Mouse (Mus musculus) ES-E14 (cell line): Measurements from ENCODE around the gene Sertad2. TPM values are rescaled to one million over a fixed set of nuclear protein-coding genes. Genes with fewer than 3 reads are reported as not detected.

Source experiments
- DNase-seq: peaks from one replicate; pipeline ENCODE4 v3.0.0-alpha.2; 2013; ENCODE audit warnings: low read depth, low spot score
- H3K27ac ChIP-seq: 2 replicates; pipeline ENCODE4 v1.5.1; 2012; ENCODE audit warnings: low read depth, mild to moderate bottlenecking, low read length, moderate library complexity, mixed read lengths; ENCODE audit not compliant: poor library complexity, insufficient read depth, severe bottlenecking
- H3K36me3 ChIP-seq: 2 replicates; pipeline ENCODE4 v1.6.1; 2012; ENCODE audit warnings: mild to moderate bottlenecking, low read length, moderate library complexity, mixed read lengths; ENCODE audit not compliant: control insufficient read depth, poor library complexity, insufficient read depth, severe bottlenecking
- H3K4me1 ChIP-seq, 2 experiments: fragments of 150-350 bp in 1 of 2; sonication (generic) in 1 of 2; 2 replicates each; pipeline ENCODE4 v1.6.1; 2012; ENCODE audit warnings: low read length in 2 of 2, mild to moderate bottlenecking in 1 of 2, mixed read lengths in 1 of 2; ENCODE audit not compliant: control insufficient read depth in 2 of 2, insufficient read depth in 2 of 2, poor library complexity in 1 of 2
- H3K4me3 ChIP-seq, 2 experiments: fragments of 150-350 bp in 1 of 2; sonication (generic) in 1 of 2; 2 replicates each; pipeline ENCODE4 v1.5.1; 2012; ENCODE audit warnings: low read length in 2 of 2, low read depth in 1 of 2, mild to moderate bottlenecking in 1 of 2, mixed read lengths in 1 of 2; ENCODE audit not compliant: insufficient read depth in 1 of 2, poor library complexity in 1 of 2, severe bottlenecking in 1 of 2
- H3K9ac ChIP-seq: 2 replicates; pipeline ENCODE4 v1.6.1; 2012; ENCODE audit warnings: low read depth, mild to moderate bottlenecking, low read length, mixed read lengths; ENCODE audit not compliant: poor library complexity, insufficient read depth, severe bottlenecking
- H3K9me3 ChIP-seq: fragments of 150-350 bp; sonication (generic); 2 replicates; pipeline ENCODE4 v1.6.1; 2012; ENCODE audit warnings: low read depth, mild to moderate bottlenecking, low read length; ENCODE audit not compliant: control insufficient read depth, insufficient read depth
- CHD2 ChIP-seq: IDR thresholded peaks from 2 replicates; pipeline ENCODE4 v1.6.1; 2014; ENCODE audit warnings: mild to moderate bottlenecking, low read depth, low read length, inconsistent platforms
- HCFC1 ChIP-seq: IDR thresholded peaks from 2 replicates; pipeline ENCODE4 v1.6.1; 2012; ENCODE audit warnings: low read length, inconsistent platforms, borderline replicate concordance; ENCODE audit not compliant: insufficient read depth
- MAFK ChIP-seq: IDR thresholded peaks from 2 replicates; pipeline ENCODE4 v1.6.1; 2014; ENCODE audit warnings: mild to moderate bottlenecking, low read depth, low read length, inconsistent platforms; ENCODE audit not compliant: insufficient read depth
- ZC3H11A ChIP-seq: IDR thresholded peaks from 2 replicates; pipeline ENCODE4 v1.6.1; 2012; ENCODE audit warnings: low read depth, mild to moderate bottlenecking, inconsistent platforms, low read length, borderline replicate concordance
- ZNF384 ChIP-seq: IDR thresholded peaks from 2 replicates; pipeline ENCODE4 v1.6.1; 2012; ENCODE audit warnings: low read depth, low read length, inconsistent platforms
- in situ Hi-C, 2 experiments: fragments of 600-800 bp; cut with MboI; formaldehyde crosslinking; loops; one replicate each; pipeline ENCODE4 v1.15.1; 2025; ENCODE audit warnings: low sequenced_read_pairs in 2 of 2, inconsistent platforms in 1 of 2; ENCODE audit not compliant: unreplicated experiment in 2 of 2
- total RNA-seq: library from RNA; depleted of rRNA; stranded (reverse); fragments of 300-350 nt; gene quantifications from 2 replicates; pipeline ENCODE4 v1.2.3, GENCODE M21; 2012; rRNA removed

Sertad2 gene
- 13.9 and 16.0 TPM in 2 replicates for total RNA-seq

GRCm38 (mm10) chr11:20542739-20543452, at the start of gene Sertad2:
Gene Sertad2 (plus strand): TSS chr11:20543253.
- peak; percentile 97 for DNase-seq
- Histone ChIP-seq H3K4me3 (peak within 1 kb of the TSS; percentile 82 to 96), H3K9ac (peak within 1 kb of the TSS; percentile 87), H3K36me3 (no peaks in the 10 kb centered on the region), H3K27ac (peak within 1 kb of the TSS; percentile 83), H3K9me3 (no peaks in the 10 kb centered on the region), H3K4me1 (peaks cover 9 to 11% of the 10 kb centered on the region in 2 experiments; a peak in 2 of 4 replicates)
- in situ Hi-C loops, result no loop called here
- TF ChIP-seq HCFC1, result no peak
- no peak for TF ChIP-seq ZNF384
- no peak for TF ChIP-seq ZC3H11A
- no peak for TF ChIP-seq MAFK
- peak; percentile 84; the same call in 1 of the 2 replicates for TF ChIP-seq CHD2

DNA sequence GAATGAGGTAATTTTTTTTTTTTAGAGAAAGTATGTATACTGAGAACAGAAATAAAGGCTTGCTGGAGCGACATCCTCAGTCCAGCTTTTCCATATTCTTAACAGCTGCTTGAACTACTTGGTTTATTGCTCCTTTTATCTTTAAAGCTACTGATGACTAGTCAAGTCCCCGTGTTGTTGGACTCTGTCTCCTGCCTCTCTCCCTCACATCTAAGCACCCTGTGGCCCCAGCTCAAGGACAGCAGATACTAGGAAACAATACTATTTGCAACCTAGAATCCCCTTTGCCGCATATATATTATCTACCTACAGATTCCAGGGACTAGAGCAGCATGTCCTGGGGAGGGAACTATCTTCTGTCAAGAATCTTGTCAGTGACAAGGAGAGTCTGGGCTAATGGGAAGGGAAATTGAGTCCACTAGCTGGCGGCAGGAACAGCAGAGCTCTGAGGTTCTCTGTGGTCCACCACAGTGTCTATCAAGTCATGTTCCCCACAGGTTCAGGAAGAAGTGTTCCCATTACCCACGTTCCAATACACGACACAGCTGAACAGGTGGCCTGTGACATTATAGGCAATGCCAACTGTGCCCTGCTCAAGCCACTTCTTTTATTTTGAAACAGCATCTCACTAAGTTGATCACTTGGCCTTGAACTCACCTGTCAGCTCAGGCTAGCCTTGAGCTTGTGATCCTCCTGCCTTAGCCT, 49.0 kb upstream of the Sertad2 start:
- no peak overlapping the region for H3K9ac ChIP-seq
- no peak overlapping the region for H3K27ac ChIP-seq
- DNase-seq, result no peak
- in situ Hi-C loops, result no loop called here
- TF ChIP-seq ZC3H11A (no peak), ZNF384 (no peak), MAFK (no peak), CHD2 (no peak), HCFC1 (no peak)
- H3K36me3 ChIP-seq, result no peaks in the 10 kb centered on the region
- H3K9me3 ChIP-seq, result no peaks in the 10 kb centered on the region
- no peak overlapping the region for H3K4me3 ChIP-seq
- no peaks in the 10 kb centered on the region for H3K4me1 ChIP-seq

DNA sequence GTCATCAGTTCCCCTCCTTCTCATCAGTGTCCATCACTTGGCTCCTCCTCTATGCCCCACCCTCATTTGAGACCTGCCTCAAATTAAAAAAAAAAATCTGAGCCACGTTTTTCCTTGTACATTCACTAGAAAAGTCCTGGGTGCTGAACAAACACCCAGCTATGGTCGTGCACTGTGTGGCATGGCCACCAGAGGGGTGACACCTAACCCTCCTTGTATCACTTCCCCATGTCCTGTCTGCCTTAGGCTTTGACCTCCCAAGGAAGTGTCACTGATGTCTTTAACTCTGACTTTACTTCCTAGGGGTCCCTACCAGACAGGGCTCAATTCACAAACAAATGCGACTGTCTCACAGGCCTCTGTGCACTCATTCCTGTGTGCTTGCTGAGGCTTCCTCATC, 42.5 kb upstream of the Sertad2 start:
- no peak overlapping the region for H3K9ac ChIP-seq
- TF ChIP-seq HCFC1 (no peak), ZNF384 (no peak), CHD2 (no peak), ZC3H11A (no peak), MAFK (no peak)
- H3K4me3 ChIP-seq, result no peak overlapping the region
- peak overlapping the region; percentile 40; the same call in 1 of the 2 replicates for H3K27ac ChIP-seq
- no peaks in the 10 kb centered on the region for H3K36me3 ChIP-seq
- peak; percentile 4 for DNase-seq
- in situ Hi-C loops, result no loop called here
- H3K4me1 ChIP-seq, result peaks cover 0 to 9% of the 10 kb centered on the region in 2 experiments; a peak in 2 of 4 replicates
- no peaks in the 10 kb centered on the region for H3K9me3 ChIP-seq

DNA sequence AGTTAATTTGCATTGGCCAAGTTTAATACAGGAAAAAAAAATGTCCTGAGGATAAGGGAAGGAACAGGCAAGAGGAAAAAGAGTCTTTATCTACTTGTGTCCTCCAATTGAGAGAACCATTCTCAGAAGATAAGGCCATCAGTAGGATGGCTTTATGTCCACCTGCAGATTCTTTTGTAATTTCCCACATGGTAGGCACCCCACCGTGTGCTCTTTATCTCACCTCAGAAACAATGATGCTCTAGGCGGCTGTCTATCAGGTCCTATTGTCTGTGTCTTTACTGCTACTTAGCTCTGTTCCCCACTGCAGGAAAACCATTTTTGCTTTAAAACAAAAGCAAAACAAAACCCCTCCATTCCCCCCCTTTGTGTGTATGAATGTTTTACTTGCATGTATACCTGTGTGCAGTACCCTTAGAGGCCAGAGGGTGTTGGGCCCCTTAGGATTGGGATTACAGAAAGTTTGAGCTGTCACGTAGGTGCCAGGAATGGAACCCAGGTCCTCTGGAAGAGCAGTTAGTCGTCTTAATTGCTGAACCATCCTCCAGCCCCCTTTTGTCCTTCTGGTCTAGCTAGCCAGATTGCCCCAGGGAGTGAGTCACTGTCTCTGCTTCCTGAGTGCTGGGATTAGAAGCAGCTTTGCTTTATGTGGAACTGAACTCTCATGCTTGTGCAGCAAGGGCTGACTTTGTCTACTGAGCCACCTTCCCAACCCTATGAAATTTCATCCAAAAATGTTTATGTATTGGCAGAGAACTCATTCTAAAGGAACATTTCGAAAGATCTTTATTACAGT, 41.7 kb upstream of the Sertad2 start:
- in situ Hi-C loops, result no loop called here
- Histone ChIP-seq H3K9ac (no peak overlapping the region), H3K36me3 (no peaks in the 10 kb centered on the region), H3K9me3 (no peaks in the 10 kb centered on the region), H3K4me1 (peaks cover 0 to 9% of the 10 kb centered on the region in 2 experiments; a peak in 2 of 4 replicates), H3K27ac (peak overlapping the region; percentile 50; the same call in 1 of the 2 replicates), H3K4me3 (no peak overlapping the region)
- TF ChIP-seq CHD2 (no peak), ZNF384 (no peak), HCFC1 (no peak), MAFK (no peak), ZC3H11A (no peak)
- DNase-seq, result peak; percentile 40
